Mouse (Mus musculus) heart, postnatal 0 days (tissue): ENCODE measurements around the gene Rph3al. TPM values are rescaled to one million over a fixed set of nuclear protein-coding genes. Genes with fewer than 3 reads are reported as not detected.

Experiments
- ATAC-seq: fragments of 200-750 bp; cut with Nextera tagmentation; 2 replicates; pipeline ENCODE4 v1.8.0; 2017; ENCODE audit warnings: low read depth, moderate number of reproducible peaks, moderate library complexity; ENCODE audit not compliant: insufficient read depth
- DNase-seq: peaks from one replicate; pipeline ENCODE4 v3.0.0-alpha.2; 2016; ENCODE audit warnings: low spot score
- H3K27ac ChIP-seq: fragments of 300-500 bp; sonication (generic); 2 replicates; pipeline ENCODE4 v1.5.1; 2014; ENCODE audit warnings: low read depth, mild to moderate bottlenecking
- H3K27me3 ChIP-seq: fragments of 300-500 bp; sonication (generic); 2 replicates; pipeline ENCODE4 v1.6.1; 2014; ENCODE audit warnings: low read length, mixed read lengths; ENCODE audit not compliant: control insufficient read depth, insufficient read depth
- H3K36me3 ChIP-seq: fragments of 300-500 bp; sonication (generic); replicated peaks from 2 replicates; pipeline ENCODE4 v1.6.1; 2014; ENCODE audit warnings: low read length, mixed read lengths; ENCODE audit not compliant: control insufficient read depth, insufficient read depth
- H3K4me1 ChIP-seq: fragments of 300-500 bp; sonication (generic); 2 replicates; pipeline ENCODE4 v1.6.1; 2014; ENCODE audit warnings: antibody characterized with exemption; ENCODE audit not compliant: control insufficient read depth, insufficient read depth
- H3K4me2 ChIP-seq: fragments of 300-500 bp; sonication (generic); 2 replicates; pipeline ENCODE4 v1.6.1; 2014; ENCODE audit warnings: low read depth, mild to moderate bottlenecking, low read length, moderate library complexity
- H3K4me3 ChIP-seq: fragments of 300-500 bp; sonication (generic); 2 replicates; pipeline ENCODE4 v1.5.1; 2014; ENCODE audit warnings: low read depth, low read length
- H3K9ac ChIP-seq: fragments of 300-500 bp; sonication (generic); replicated peaks from 2 replicates; pipeline ENCODE4 v1.6.1; 2014; ENCODE audit warnings: low read depth, low read length, mixed read lengths
- H3K9me3 ChIP-seq: fragments of 300-500 bp; sonication (generic); replicated peaks from 2 replicates; pipeline ENCODE4 v1.6.1; 2016; ENCODE audit warnings: low read length; ENCODE audit not compliant: control insufficient read depth
- CTCF ChIP-seq: IDR thresholded peaks from 2 replicates; pipeline ENCODE4 v1.5.1; 2016; ENCODE audit warnings: antibody characterized with exemption, control low read depth, low read depth
- EP300 ChIP-seq: IDR thresholded peaks from 2 replicates; pipeline ENCODE4 v1.6.1; 2016; ENCODE audit warnings: antibody characterized with exemption, low read depth
- WGBS: fragments of 180-500 bp; shearing (Covaris S2); extraction: QIAGEN DNeasy Blood & Tissue Kit; methylation state at CpG from one replicate; pipeline ENCODE4 v1.1.7; 2014; 5-methylcytosine and 5-hydroxymethylcytosine counted together
- polyA plus RNA-seq: library from polyadenylated mRNA; unstranded; fragments of >200 nt; fragmentation: Nextera tagmentation; extraction: Ambion mirVana; gene quantifications from 2 replicates; pipeline ENCODE4 v1.2.1, GENCODE M21; 2015
- total RNA-seq: library from RNA; depleted of rRNA; stranded (reverse); fragments of >200 nt; gene quantifications from 2 replicates; pipeline ENCODE4 v1.2.3, GENCODE M21; 2014; ENCODE audit warnings: low replicate concordance

Rph3al gene
- total and polyA plus RNA-seq, 2 experiments from 2014 or later: 15.5 to 15.6 TPM

DNA sequence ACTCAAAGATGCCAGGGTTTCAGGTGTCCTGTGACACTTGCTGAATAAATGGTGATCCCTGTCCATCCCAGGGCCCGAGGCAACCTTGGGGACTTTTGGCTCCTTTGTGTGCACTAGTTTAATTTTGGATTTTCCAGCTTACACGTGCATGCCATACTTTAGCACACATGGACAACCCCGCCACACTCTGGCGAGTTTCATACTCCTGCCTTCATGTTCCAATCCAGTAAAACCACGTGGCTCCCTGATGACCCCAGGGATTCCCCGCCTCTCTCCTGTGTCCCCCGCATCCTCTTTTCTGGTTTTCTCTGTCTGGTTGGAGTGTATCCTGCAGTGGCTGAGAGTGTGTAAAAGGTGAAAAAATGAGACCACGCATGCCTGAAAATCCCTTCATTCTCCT is 110.8 kb downstream of the Rph3al start:
- no peaks in the 10 kb centered on the region for H3K4me1 ChIP-seq
- no peak overlapping the region for H3K27ac ChIP-seq
- no peaks in the 10 kb centered on the region for H3K9me3 ChIP-seq
- no peak for ATAC-seq
- H3K9ac ChIP-seq: no peak overlapping the region
- no peak overlapping the region for H3K4me3 ChIP-seq
- H3K27me3 ChIP-seq: 0 out of 2 replicates have a peak, but pooled peaks cover 6% of the 10 kb centered on the region
- DNase-seq: no peak
- no peak overlapping the region for H3K4me2 ChIP-seq
- H3K36me3 ChIP-seq: no peaks in the 10 kb centered on the region
- 74% methylated on average over 8 of the region's 8 CpGs for WGBS
- TF ChIP-seq CTCF (no peak), EP300 (no peak)

DNA sequence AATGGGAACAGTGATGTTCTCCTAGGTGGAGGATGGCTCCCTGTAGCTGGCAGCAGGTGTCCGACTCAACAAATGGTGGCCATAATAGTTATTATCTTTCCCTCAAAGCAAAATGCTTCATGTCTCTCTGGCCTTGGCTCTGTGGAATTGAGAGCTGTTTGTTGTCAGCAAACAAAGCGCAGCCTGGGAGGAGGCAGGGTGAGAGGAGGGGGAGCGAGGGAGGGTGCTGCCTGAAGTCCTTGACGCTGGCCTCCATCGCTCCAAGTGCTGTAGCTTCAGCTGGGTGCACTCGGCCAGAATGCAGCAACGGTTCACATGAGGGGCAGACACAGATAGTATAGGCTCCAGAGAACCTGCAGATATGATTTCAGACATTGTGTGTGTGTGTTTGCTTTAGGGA is 114.7 kb downstream of the Rph3al start:
- Histone ChIP-seq H3K27ac (no peak overlapping the region), H3K9ac (no peak overlapping the region), H3K27me3 (0 out of 2 replicates have a peak, but pooled peaks cover 6% of the 10 kb centered on the region), H3K4me1 (no peaks in the 10 kb centered on the region), H3K4me2 (no peak overlapping the region), H3K36me3 (no peaks in the 10 kb centered on the region), H3K4me3 (no peak overlapping the region), H3K9me3 (no peaks in the 10 kb centered on the region)
- no peak for TF ChIP-seq CTCF
- TF ChIP-seq EP300: no peak
- 51% methylated on average over 7 of the region's 7 CpGs for WGBS
- DNase-seq: no peak
- ATAC-seq: no peak

DNA sequence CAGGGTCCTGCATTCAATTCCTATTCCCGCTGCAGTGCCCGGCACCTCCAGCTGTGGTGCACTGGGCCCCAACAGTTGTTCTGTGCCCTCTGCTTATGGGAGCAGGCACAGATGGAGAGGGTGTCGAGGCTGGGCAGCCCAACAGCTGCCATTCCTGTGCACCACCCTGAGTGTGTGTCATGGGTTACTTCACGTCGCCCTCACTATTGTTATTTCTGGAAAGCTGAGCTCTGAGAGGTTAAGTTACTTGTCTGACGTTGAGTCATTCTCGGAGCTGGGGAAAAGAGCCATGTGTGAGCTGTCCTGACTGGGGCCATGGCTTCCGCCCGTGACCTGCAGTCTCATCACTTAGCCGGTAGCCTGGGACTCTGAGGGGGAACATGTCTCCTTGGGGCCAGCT is 125.1 kb downstream of the Rph3al start:
- Histone ChIP-seq H3K4me2 (no peak overlapping the region), H3K4me3 (no peak overlapping the region), H3K9ac (no peak overlapping the region), H3K27ac (0 out of 2 replicates have a peak overlapping the region, but pooled peaks have one; percentile 32), H3K4me1 (peaks cover 17% of the 10 kb centered on the region), H3K36me3 (no peaks in the 10 kb centered on the region), H3K9me3 (no peaks in the 10 kb centered on the region), H3K27me3 (no peaks in the 10 kb centered on the region)
- WGBS: 39% methylated on average over 10 of the region's 10 CpGs
- ATAC-seq: peak; percentile 43
- DNase-seq: no peak
- TF ChIP-seq EP300 (no peak), CTCF (no peak)

DNA sequence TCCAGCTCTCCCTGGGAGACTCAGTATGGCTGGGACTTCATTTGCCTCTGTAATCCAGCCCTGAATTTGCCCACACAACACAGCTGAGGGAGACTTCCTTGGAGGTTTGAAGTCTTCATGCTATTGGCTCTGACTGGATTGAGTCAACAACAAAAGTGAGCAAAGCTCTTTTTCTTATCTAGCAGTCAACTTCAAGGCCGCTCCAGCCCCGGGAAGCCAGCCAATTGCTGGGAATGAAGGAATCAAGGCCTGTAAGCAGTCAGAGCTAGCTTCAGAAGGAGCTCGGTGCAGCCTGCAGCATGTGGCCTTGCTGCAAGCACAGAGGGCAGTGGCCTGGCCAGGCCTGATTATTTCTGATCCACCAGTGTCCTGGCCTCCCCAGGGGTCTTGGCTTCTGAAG is 126.3 kb downstream of the Rph3al start:
- Histone ChIP-seq H3K9ac (no peak overlapping the region), H3K36me3 (no peaks in the 10 kb centered on the region), H3K4me3 (no peak overlapping the region), H3K4me1 (peaks cover 17% of the 10 kb centered on the region), H3K27ac (peak overlapping the region; percentile 77), H3K4me2 (no peak overlapping the region), H3K9me3 (no peaks in the 10 kb centered on the region), H3K27me3 (no peaks in the 10 kb centered on the region)
- TF ChIP-seq CTCF (no peak), EP300 (no peak)
- DNase-seq (peak; percentile 85), ATAC-seq (peak; percentile 73)
- WGBS: 4% methylated on average over 3 of the region's 3 CpGs

DNA sequence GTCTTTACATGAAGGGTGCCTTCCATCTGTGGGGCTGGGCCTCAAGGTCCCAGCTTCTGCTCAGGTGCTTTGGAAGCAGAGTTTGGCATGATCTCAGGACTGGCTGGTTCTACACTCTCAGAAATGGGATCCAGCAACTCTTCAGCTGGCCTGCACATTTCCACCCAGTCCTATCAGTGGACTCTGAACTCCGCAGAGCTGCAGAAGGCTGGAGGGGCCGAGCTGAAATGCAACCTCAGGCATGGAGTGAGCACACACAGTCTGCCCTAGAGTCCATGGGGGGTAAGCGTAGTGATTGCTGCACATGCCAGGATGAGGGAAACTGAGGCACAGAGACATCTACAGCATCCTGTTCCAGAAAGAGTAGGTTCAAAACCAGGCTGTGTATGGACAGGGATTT is 127.7 kb downstream of the Rph3al start:
- Histone ChIP-seq H3K4me3 (no peak overlapping the region), H3K9me3 (no peaks in the 10 kb centered on the region), H3K27me3 (no peaks in the 10 kb centered on the region), H3K4me2 (no peak overlapping the region), H3K9ac (no peak overlapping the region), H3K4me1 (peaks cover 17% of the 10 kb centered on the region), H3K27ac (no peak overlapping the region), H3K36me3 (no peaks in the 10 kb centered on the region)
- 92% methylated on average over 3 of the region's 3 CpGs for WGBS
- no peak for TF ChIP-seq EP300
- no peak for TF ChIP-seq CTCF
- no peak for ATAC-seq
- no peak for DNase-seq

DNA sequence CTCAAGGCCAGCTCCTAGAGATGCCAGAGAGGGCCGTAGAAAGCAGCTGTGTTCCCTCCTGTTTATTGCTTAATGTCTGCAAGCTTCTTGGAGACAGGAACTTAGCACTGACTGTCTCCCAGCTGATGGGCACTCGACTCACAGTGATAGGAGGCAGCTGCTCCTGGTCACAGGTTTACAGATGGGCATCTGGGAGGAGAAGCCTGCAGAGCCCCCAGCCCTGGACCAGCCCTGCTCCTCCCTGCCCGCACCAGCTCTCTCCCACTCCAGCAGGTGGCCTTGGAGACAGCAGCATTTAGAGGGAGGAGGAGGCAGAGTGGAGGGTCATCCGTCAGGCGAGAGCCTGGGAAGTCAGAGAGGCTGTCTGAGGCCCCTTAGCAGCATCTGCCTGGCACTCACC is 130.7 kb downstream of the Rph3al start:
- H3K4me3 ChIP-seq: no peak overlapping the region
- no peak overlapping the region for H3K27ac ChIP-seq
- H3K4me2 ChIP-seq: no peak overlapping the region
- H3K9ac ChIP-seq: no peak overlapping the region
- no peaks in the 10 kb centered on the region for H3K36me3 ChIP-seq
- H3K27me3 ChIP-seq: no peaks in the 10 kb centered on the region
- 0 out of 2 replicates have a peak, but pooled peaks cover 4% of the 10 kb centered on the region for H3K4me1 ChIP-seq
- peak; percentile 4; the same call in 1 of the 2 replicates for TF ChIP-seq CTCF
- TF ChIP-seq EP300: no peak
- ATAC-seq (no peak), DNase-seq (no peak)
- 38% methylated on average over 5 of the region's 5 CpGs for WGBS
- H3K9me3 ChIP-seq: no peaks in the 10 kb centered on the region
